14 mouse cellular contexts compared by ENCODE assay signal in genomic region chr14:72113377-72113993, GRCm38 (mm10).
"Had no signal": no experiment of that assay in that cellular context is flagged by ENCODE, and none has a peak within 500 bp of the region (broad histone marks: within the 10 kb centered on the region; RNA-seq: fewer than 3 reads in every experiment).

No protein-coding gene starts in this region.

- H3K9ac ChIP-seq: kidney, embryonic 15.5 days; lung, embryonic 15.5 days; midbrain, embryonic 15.5 days; neural tube, embryonic 12.5 days had no signal

- H3K4me3 ChIP-seq: kidney, embryonic 15.5 days; limb, embryonic 10.5 days; lung, embryonic 15.5 days; midbrain, embryonic 15.5 days; neural tube, embryonic 12.5 days had no signal

- H3K4me2 ChIP-seq: kidney, embryonic 15.5 days; lung, embryonic 15.5 days; midbrain, embryonic 11.5 days; midbrain, embryonic 15.5 days; neural tube, embryonic 12.5 days had no signal

- H3K27ac ChIP-seq: kidney, embryonic 15.5 days; limb, embryonic 10.5 days; lung, embryonic 15.5 days; macrophage; midbrain, embryonic 15.5 days; neural tube, embryonic 12.5 days had no signal

- ATAC-seq: intestine, embryonic 16.5 days; midbrain, embryonic 15.5 days had no signal

- DNase-seq: kidney, adult 2 months; kidney, postnatal 36 days; layer of hippocampus, adult 9-11 months; lung, postnatal 14 days; retina, postnatal 1 day; thymus, postnatal 36 days had no signal

- H3K4me1 ChIP-seq: kidney, embryonic 15.5 days; limb, embryonic 10.5 days; lung, embryonic 15.5 days; midbrain, embryonic 15.5 days; neural tube, embryonic 12.5 days had no signal

- H3K27me3 ChIP-seq: kidney, embryonic 15.5 days; midbrain, embryonic 15.5 days; neural tube, embryonic 12.5 days had no signal

- H3K9me3 ChIP-seq: kidney, embryonic 15.5 days; limb, embryonic 10.5 days; lung, embryonic 15.5 days; midbrain, embryonic 15.5 days; neural tube, embryonic 12.5 days had no signal

- H3K36me3 ChIP-seq: kidney, embryonic 15.5 days; limb, embryonic 10.5 days; lung, embryonic 15.5 days; midbrain, embryonic 15.5 days; neural tube, embryonic 12.5 days had no signal
